Mouse (Mus musculus) myocyte (in vitro differentiated cells): ENCODE measurements at regions not wholly inside any gene's neighbourhood (a gene's known extent, or its start where the extent isn't known, plus 50 kb on each side); places are given as distances from the start of the nearest gene placed in this dataset.

Source experiments
- H3K27me3 ChIP-seq: one replicate; pipeline ENCODE4 v1.6.1; 2011; ENCODE audit not compliant: control insufficient read depth, insufficient read depth, insufficient read length
- H3K36me3 ChIP-seq: one replicate; pipeline ENCODE4 v1.6.1; 2011; ENCODE audit not compliant: control insufficient read depth, insufficient read depth
- H3K4me2 ChIP-seq: one replicate; pipeline ENCODE4 v1.6.1; 2011; ENCODE audit warnings: low read depth, control low read depth
- H3K4me3 ChIP-seq: one replicate; pipeline ENCODE4 v1.5.1; 2011; ENCODE audit warnings: mild to moderate bottlenecking, control low read depth, moderate library complexity
- H3K79me2 ChIP-seq: one replicate; pipeline ENCODE4 v1.6.1; 2011; ENCODE audit not compliant: control insufficient read depth, insufficient read depth
- H3ac ChIP-seq: one replicate; pipeline ENCODE4 v1.6.1; 2011; ENCODE audit not compliant: control insufficient read depth, insufficient read length
- CEBPB ChIP-seq: IDR thresholded peaks from 2 replicates; pipeline ENCODE4 v1.6.1; 2011; ENCODE audit warnings: mild to moderate bottlenecking, moderate library complexity; ENCODE audit not compliant: poor library complexity, insufficient read depth, severe bottlenecking
- E2F4 ChIP-seq: IDR thresholded peaks from one replicate; pipeline ENCODE4 v1.6.1; 2011; ENCODE audit warnings: mild to moderate bottlenecking, control low read depth, moderate library complexity; ENCODE audit not compliant: insufficient read depth
- MAX ChIP-seq: IDR thresholded peaks from one replicate; pipeline ENCODE4 v1.6.1; 2011; ENCODE audit warnings: low read depth, mild to moderate bottlenecking, control low read depth
- MYOD1 ChIP-seq, 3 experiments: IDR thresholded peaks; one replicate each; pipeline ENCODE4 v1.6.1; 2011; ENCODE audit warnings: control low read depth in 2 of 3, low read depth in 2 of 3, mild to moderate bottlenecking in 2 of 3, moderate library complexity in 1 of 3; ENCODE audit not compliant: insufficient read length in 2 of 3, control insufficient read depth in 1 of 3
- MYOG ChIP-seq, 3 experiments: IDR thresholded peaks; one replicate each; pipeline ENCODE4 v1.6.1; 2011; ENCODE audit warnings: control low read depth in 2 of 3, low read depth in 2 of 3, mild to moderate bottlenecking in 2 of 3; ENCODE audit not compliant: insufficient read length in 2 of 3, control insufficient read depth in 1 of 3, insufficient read depth in 1 of 3
- POLR2A ChIP-seq: IDR thresholded peaks from one replicate; pipeline ENCODE4 v1.6.1; 2011; ENCODE audit warnings: low read depth, mild to moderate bottlenecking, control low read depth, moderate library complexity; ENCODE audit not compliant: insufficient read length
- POLR2AphosphoS2 ChIP-seq: IDR thresholded peaks from one replicate; pipeline ENCODE4 v1.6.1; 2011; ENCODE audit warnings: low read depth, control low read depth; ENCODE audit not compliant: insufficient read length
- REST ChIP-seq: IDR thresholded peaks from one replicate; pipeline ENCODE4 v1.6.1; 2011; ENCODE audit warnings: mild to moderate bottlenecking, control low read depth, moderate library complexity; ENCODE audit not compliant: insufficient read depth, insufficient read length
- SRF ChIP-seq: IDR thresholded peaks from one replicate; pipeline ENCODE4 v1.6.1; 2011; ENCODE audit warnings: low read depth; ENCODE audit not compliant: control insufficient read depth, insufficient read length
- TCF12 ChIP-seq: IDR thresholded peaks from one replicate; pipeline ENCODE4 v1.6.1; 2011; ENCODE audit warnings: mild to moderate bottlenecking, control low read depth; ENCODE audit not compliant: poor library complexity, insufficient read depth, severe bottlenecking
- TCF3 ChIP-seq: IDR thresholded peaks from one replicate; pipeline ENCODE4 v1.6.1; 2011; ENCODE audit warnings: low read depth, control low read depth; ENCODE audit not compliant: insufficient read length
- USF1 ChIP-seq: IDR thresholded peaks from one replicate; pipeline ENCODE4 v1.6.1; 2011; ENCODE audit warnings: low read depth, mild to moderate bottlenecking, control low read depth, moderate library complexity

- H3K4me3 ChIP-seq, result no peak overlapping the region
- H3ac ChIP-seq, result no peak overlapping the region
- TF ChIP-seq E2F4 (no peak), CEBPB (no peak), MYOG (IDR thresholded peaks at IDR 0.05; ENCODE audit: control insufficient read depth in 1 of 3, insufficient read depth in 1 of 3, insufficient read length in 2 of 3, low read depth in 2 of 3) (no peak), MAX (no peak), TCF12 (no peak), REST (no peak), POLR2A (no peak), POLR2AphosphoS2 (no peak), USF1 (no peak), SRF (no peak), MYOD1 (IDR thresholded peaks at IDR 0.05; ENCODE audit: control insufficient read depth in 1 of 3, insufficient read length in 2 of 3, low read depth in 2 of 3) (no peak), TCF3 (no peak)
- no peaks in the 10 kb centered on the region for H3K79me2 ChIP-seq
- no peak overlapping the region for H3K4me2 ChIP-seq
- no peaks in the 10 kb centered on the region for H3K36me3 ChIP-seq
- H3K27me3 ChIP-seq, result peaks cover 65% of the 10 kb centered on the region
These were observed 196.2 kb downstream of the Gm26897 start for GRCm38 (mm10) chr5:111929991-111930339.

GRCm38 (mm10) chr5:111931733-111932132, 198.0 kb downstream of the Gm26897 start:
- Histone ChIP-seq H3ac (no peak overlapping the region), H3K27me3 (peaks cover 51% of the 10 kb centered on the region), H3K4me2 (no peak overlapping the region), H3K4me3 (no peak overlapping the region), H3K36me3 (no peaks in the 10 kb centered on the region), H3K79me2 (no peaks in the 10 kb centered on the region)
- TF ChIP-seq CEBPB (no peak), MAX (no peak), SRF (no peak), REST (no peak), MYOD1 (IDR thresholded peaks at IDR 0.05; ENCODE audit: control insufficient read depth in 1 of 3, insufficient read length in 2 of 3, low read depth in 2 of 3) (no peak), E2F4 (no peak)

- Histone ChIP-seq H3K4me2 (no peak overlapping the region), H3K27me3 (peaks cover 39% of the 10 kb centered on the region), H3K36me3 (no peaks in the 10 kb centered on the region), H3K79me2 (no peaks in the 10 kb centered on the region), H3ac (no peak overlapping the region), H3K4me3 (no peak overlapping the region)
- no peak for TF ChIP-seq E2F4
- TF ChIP-seq CEBPB, result no peak
- peak; percentile 55 to 95 (median 85) for TF ChIP-seq MYOG (IDR thresholded peaks at IDR 0.05; ENCODE audit: control insufficient read depth in 1 of 3, insufficient read depth in 1 of 3, insufficient read length in 2 of 3, low read depth in 2 of 3)
- TF ChIP-seq SRF, result no peak
- no peak for TF ChIP-seq POLR2AphosphoS2
- TF ChIP-seq POLR2A, result no peak
- peak in 2 of 3 experiments; percentile 34 to 71 for TF ChIP-seq MYOD1 (IDR thresholded peaks at IDR 0.05; ENCODE audit: control insufficient read depth in 1 of 3, insufficient read length in 2 of 3, low read depth in 2 of 3)
These were observed 201.8 kb downstream of the Gm26897 start for GRCm38 (mm10) chr5:111935381-111936134.

- peaks cover 41% of the 10 kb centered on the region for H3K27me3 ChIP-seq
- no peak for TF ChIP-seq SRF
- TF ChIP-seq MYOG (IDR thresholded peaks at IDR 0.05; ENCODE audit: control insufficient read depth in 1 of 3, insufficient read depth in 1 of 3, insufficient read length in 2 of 3, low read depth in 2 of 3), result no peak
- TF ChIP-seq E2F4, result no peak
- TF ChIP-seq CEBPB, result no peak
- TF ChIP-seq MYOD1 (IDR thresholded peaks at IDR 0.05; ENCODE audit: control insufficient read depth in 1 of 3, insufficient read length in 2 of 3, low read depth in 2 of 3), result no peak
- TF ChIP-seq REST, result no peak
- TF ChIP-seq POLR2AphosphoS2, result no peak
- no peak for TF ChIP-seq TCF12
These were observed 208.1 kb downstream of the Gm26897 start for GRCm38 (mm10) chr5:111941831-111942230.

GRCm38 (mm10) chr5:111942792-111943191, 209.1 kb downstream of the Gm26897 start:
- H3ac ChIP-seq, result no peak overlapping the region
- TF ChIP-seq TCF3 (no peak), MYOD1 (IDR thresholded peaks at IDR 0.05; ENCODE audit: control insufficient read depth in 1 of 3, insufficient read length in 2 of 3, low read depth in 2 of 3) (peak in 2 of 3 experiments; percentile 65 to 73)
- H3K36me3 ChIP-seq, result no peaks in the 10 kb centered on the region
- no peak overlapping the region for H3K4me2 ChIP-seq
- H3K79me2 ChIP-seq, result no peaks in the 10 kb centered on the region
- peaks cover 41% of the 10 kb centered on the region for H3K27me3 ChIP-seq
- H3K4me3 ChIP-seq, result no peak overlapping the region

More at GRCm38 (mm10) chr5:111941831-111942230, 208.1 kb downstream of the Gm26897 start:
- no peaks in the 10 kb centered on the region for H3K79me2 ChIP-seq
- no peak overlapping the region for H3K4me3 ChIP-seq
- H3K4me2 ChIP-seq, result no peak overlapping the region
- H3ac ChIP-seq, result no peak overlapping the region
- H3K36me3 ChIP-seq, result no peaks in the 10 kb centered on the region
